Mouse (Mus musculus) hindbrain, embryonic 12.5 days (tissue): Measurements from ENCODE around the gene Sft2d2. TPM values are rescaled to one million over a fixed set of nuclear protein-coding genes. Genes with fewer than 3 reads are reported as not detected.

ENCODE experiments used
- ATAC-seq: fragments of 200-750 bp; cut with Nextera tagmentation; 2 replicates; pipeline ENCODE4 v1.8.0; 2017; ENCODE audit warnings: moderate TSS enrichment; ENCODE audit not compliant: low FRiP score
- H3K27ac ChIP-seq: fragments of 300-500 bp; sonication (generic); 2 replicates; pipeline ENCODE4 v1.5.1; 2016; ENCODE audit warnings: mild to moderate bottlenecking
- H3K27me3 ChIP-seq: fragments of 300-500 bp; sonication (generic); 2 replicates; pipeline ENCODE4 v1.6.1; 2016; ENCODE audit warnings: mild to moderate bottlenecking
- H3K36me3 ChIP-seq: fragments of 300-500 bp; sonication (generic); 2 replicates; pipeline ENCODE4 v1.6.1; 2016; ENCODE audit warnings: mild to moderate bottlenecking
- H3K4me1 ChIP-seq: fragments of 300-500 bp; sonication (generic); 2 replicates; pipeline ENCODE4 v1.6.1; 2016
- H3K4me2 ChIP-seq: fragments of 300-500 bp; sonication (generic); replicated peaks from 2 replicates; pipeline ENCODE4 v1.6.1; 2016; ENCODE audit warnings: mild to moderate bottlenecking
- H3K4me3 ChIP-seq: fragments of 300-500 bp; sonication (generic); 2 replicates; pipeline ENCODE4 v1.5.1; 2016; ENCODE audit warnings: mild to moderate bottlenecking
- H3K9ac ChIP-seq: fragments of 300-500 bp; sonication (generic); 2 replicates; pipeline ENCODE4 v1.6.1; 2016; ENCODE audit warnings: mild to moderate bottlenecking, moderate library complexity
- H3K9me3 ChIP-seq: fragments of 300-500 bp; sonication (generic); replicated peaks from 2 replicates; pipeline ENCODE4 v1.6.1; 2016; ENCODE audit warnings: mild to moderate bottlenecking
- WGBS: fragments of 180-500 bp; shearing (Covaris S2); methylation state at CpG from one replicate; pipeline ENCODE4 v1.1.7; 2016; 5-methylcytosine and 5-hydroxymethylcytosine counted together
- polyA plus RNA-seq: library from polyadenylated mRNA; unstranded; fragments of >200 nt; fragmentation: Nextera tagmentation; extraction: Ambion mirVana; gene quantifications from 2 replicates; pipeline ENCODE4 v1.2.1, GENCODE M21; 2016

The Sft2d2 gene
- polyA plus RNA-seq, 1 experiment from 2014 or later = 14.4 TPM

DNA sequence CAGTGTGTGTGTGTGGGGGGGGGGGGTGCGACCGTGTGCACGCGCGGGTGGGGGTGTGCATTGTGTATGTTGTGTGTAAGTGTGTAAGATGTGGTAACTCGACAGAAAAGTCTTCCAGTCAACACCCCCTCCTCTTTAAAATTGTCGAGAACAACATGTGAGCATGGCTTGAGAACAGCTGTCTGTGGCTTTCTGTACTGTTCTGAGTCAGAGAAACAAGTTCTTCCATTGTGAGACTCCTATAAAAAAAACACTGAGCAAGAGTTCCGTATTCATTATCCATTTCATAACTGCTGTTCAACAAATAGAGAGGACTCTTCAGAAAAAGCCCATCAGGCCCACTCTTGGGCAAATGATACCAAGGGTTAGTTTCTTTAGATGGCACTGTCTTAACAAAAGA lies 6.5 kb upstream of the Sft2d2 start:
- H3K27me3 ChIP-seq = no peaks in the 10 kb centered on the region

DNA sequence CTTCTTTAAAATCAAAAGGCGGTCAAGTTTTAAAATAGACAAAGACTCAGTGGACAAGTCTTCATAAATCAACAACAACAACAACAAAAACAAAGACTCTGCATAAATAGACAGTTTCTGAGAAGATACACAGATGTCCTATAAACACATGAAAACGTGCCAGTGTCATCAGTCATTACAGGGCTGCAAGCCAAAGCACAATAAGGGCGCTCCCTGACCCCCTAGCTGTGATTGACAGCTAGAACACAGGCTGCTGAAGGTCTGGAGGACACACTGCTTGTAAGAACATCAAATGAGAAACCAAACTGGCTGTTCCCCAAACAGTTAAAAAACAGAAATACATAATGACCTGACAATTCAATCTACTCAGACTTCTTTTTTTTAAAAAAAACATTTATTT lies 5.4 kb upstream of the Sft2d2 start:
- Histone ChIP-seq H3K4me2 (no peak overlapping the region), H3K27ac (no peak overlapping the region), H3K4me3 (no peak overlapping the region), H3K36me3 (no peaks in the 10 kb centered on the region), H3K9me3 (no peaks in the 10 kb centered on the region), H3K27me3 (peaks cover 9% of the 10 kb centered on the region; the same call in 1 of the 2 replicates), H3K4me1 (peaks cover 4% of the 10 kb centered on the region), H3K9ac (no peak overlapping the region)
- no peak for ATAC-seq
- WGBS = 75% methylated on average over 3 of the region's 3 CpGs

More for the DNA sequence above, 6.5 kb upstream of the Sft2d2 start:
- no peak overlapping the region for H3K9ac ChIP-seq
- H3K4me3 ChIP-seq = no peak overlapping the region
- no peaks in the 10 kb centered on the region for H3K9me3 ChIP-seq
- no peaks in the 10 kb centered on the region for H3K36me3 ChIP-seq
- no peaks in the 10 kb centered on the region for H3K4me1 ChIP-seq
- no peak for ATAC-seq
- no peak overlapping the region for H3K27ac ChIP-seq
- WGBS = 87% methylated on average over 8 of the region's 8 CpGs
- H3K4me2 ChIP-seq = no peak overlapping the region

DNA sequence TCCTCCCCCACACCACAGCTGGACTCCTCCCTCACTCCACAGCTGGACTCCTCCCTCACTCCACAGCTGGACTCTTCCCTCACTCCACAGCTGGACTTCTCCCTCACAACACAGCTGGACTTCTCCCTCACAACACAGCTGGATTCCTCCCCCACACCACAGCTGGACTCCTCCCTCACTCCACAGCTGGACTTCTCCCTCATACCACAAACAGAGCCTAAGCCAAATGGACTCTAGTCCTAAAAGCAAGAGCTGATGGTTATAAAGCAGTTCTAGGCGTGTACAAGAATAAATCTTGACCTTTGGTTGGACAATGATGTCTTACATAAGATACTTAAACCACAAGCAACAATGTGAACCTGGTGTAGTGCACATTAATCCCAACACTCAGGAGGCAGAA lies 4.7 kb upstream of the Sft2d2 start:
- Histone ChIP-seq H3K9ac (no peak overlapping the region), H3K27ac (no peak overlapping the region), H3K4me2 (no peak overlapping the region), H3K36me3 (no peaks in the 10 kb centered on the region), H3K4me3 (no peak overlapping the region), H3K9me3 (no peaks in the 10 kb centered on the region), H3K27me3 (peaks cover 15% of the 10 kb centered on the region; the same call in 1 of the 2 replicates), H3K4me1 (peaks cover 8% of the 10 kb centered on the region)
- 75% methylated on average over 1 of the region's 1 CpGs for WGBS
- ATAC-seq = no peak

DNA sequence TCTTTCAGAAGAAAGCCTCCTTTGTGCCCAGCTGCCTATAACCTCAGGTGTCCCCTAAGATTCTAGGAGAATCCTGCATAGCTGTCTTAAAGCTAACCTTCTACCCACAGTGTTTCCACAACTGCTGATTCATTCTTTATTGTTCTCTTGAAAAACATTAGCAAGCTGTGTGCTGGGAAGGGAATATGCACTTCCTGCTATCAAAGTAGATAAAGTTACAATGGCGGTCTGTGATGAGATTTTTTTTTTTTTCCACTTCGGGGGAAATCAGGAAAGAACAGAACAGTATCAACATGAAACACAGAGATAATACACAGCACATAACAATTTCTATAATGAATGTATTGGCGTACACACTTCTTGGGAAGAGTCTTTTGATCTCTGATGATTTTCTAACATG lies 3.6 kb upstream of the Sft2d2 start:
- Histone ChIP-seq H3K9ac (no peak overlapping the region), H3K4me1 (peaks cover 13% of the 10 kb centered on the region)
- WGBS = 78% methylated on average over 3 of the region's 3 CpGs

DNA sequence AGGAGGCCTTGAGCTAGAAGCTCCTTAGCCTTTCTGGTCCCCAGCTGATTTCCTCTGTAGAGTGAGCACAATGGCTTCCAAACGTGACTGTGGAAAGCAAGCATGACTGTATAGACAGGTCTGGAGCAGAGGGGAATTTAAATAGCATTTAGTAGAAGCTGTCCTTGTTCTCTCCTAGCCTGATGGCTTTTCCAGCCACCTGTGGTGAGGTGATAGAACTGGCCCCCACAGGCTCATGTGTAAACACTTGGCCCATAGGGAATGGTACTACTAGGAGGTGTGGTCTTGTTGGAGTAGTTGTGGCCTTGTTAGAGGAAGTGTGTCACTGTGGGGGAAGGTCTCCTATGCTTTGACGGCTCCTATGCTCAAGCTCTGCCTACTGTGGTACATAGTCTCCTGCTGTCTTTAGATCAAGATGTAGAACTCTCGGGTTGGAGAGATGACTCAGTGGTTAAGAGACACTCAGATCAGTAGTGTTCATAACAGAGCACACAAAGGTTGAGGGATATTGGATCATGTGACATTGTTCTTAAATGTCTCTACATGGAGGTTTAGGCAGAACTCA lies 1.2 kb upstream of the Sft2d2 start:
- Histone ChIP-seq H3K4me1 (peaks cover 13% of the 10 kb centered on the region), H3K4me2 (no peak overlapping the region), H3K4me3 (no peak overlapping the region), H3K9ac (no peak overlapping the region), H3K27ac (no peak overlapping the region), H3K27me3 (peaks cover 25% of the 10 kb centered on the region; the same call in 1 of the 2 replicates), H3K36me3 (no peaks in the 10 kb centered on the region), H3K9me3 (no peaks in the 10 kb centered on the region)
- WGBS = 71% methylated on average over 3 of the region's 3 CpGs
- ATAC-seq = no peak

More for the DNA sequence above, 3.6 kb upstream of the Sft2d2 start:
- H3K27me3 ChIP-seq = peaks cover 24% of the 10 kb centered on the region; the same call in 1 of the 2 replicates
- H3K27ac ChIP-seq = no peak overlapping the region
- no peak overlapping the region for H3K4me2 ChIP-seq
- ATAC-seq = no peak
- no peaks in the 10 kb centered on the region for H3K9me3 ChIP-seq
- H3K4me3 ChIP-seq = no peak overlapping the region
- no peaks in the 10 kb centered on the region for H3K36me3 ChIP-seq

DNA sequence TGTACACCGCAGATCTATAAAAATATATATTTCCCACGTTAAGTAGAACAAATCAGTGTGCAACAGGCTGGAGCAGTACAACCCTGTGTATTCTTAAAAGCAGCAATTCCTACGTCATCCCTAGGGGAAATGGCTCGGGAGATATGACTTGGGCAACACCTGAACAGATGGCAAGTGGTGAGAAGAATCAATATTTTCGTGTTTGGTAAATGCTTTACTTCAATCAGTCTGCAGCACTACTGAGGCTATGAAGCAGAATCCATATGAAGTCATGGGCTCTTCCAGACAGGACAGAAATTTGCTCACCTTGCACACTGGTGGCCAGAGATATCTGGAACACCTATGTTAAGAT lies 400 bp upstream of the Sft2d2 start:
- Histone ChIP-seq H3K27ac (no peak overlapping the region), H3K9ac (peak overlapping the region; percentile 68), H3K36me3 (no peaks in the 10 kb centered on the region), H3K4me3 (peak overlapping the region; percentile 79), H3K4me2 (peak overlapping the region; percentile 98), H3K9me3 (no peaks in the 10 kb centered on the region), H3K4me1 (peaks cover 13% of the 10 kb centered on the region), H3K27me3 (peaks cover 25% of the 10 kb centered on the region; the same call in 1 of the 2 replicates)
- peak; percentile 51 for ATAC-seq
- 14% methylated on average over 5 of the region's 5 CpGs for WGBS

DNA sequence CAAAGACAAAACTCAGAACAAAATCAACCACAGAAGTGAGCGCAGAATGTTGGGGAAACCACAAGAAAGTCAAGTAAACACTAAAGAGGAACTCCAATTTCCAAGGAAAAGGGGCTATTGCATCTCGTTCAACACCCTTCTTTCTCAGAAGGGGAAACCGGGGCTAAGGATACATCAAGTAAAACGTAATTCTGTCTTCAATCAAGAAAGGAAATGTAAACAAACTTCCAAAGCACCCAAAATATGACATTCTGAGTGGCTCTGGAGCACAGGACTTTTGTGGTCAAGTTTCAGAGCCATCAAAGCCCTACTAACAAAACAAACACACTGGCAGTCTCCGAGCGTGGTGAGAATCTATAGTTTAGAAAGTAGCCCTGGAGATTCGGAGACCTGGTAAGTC lies 812 bp downstream of the Sft2d2 start:
- peak overlapping the region; percentile 68 for H3K9ac ChIP-seq
- H3K9me3 ChIP-seq = no peaks in the 10 kb centered on the region
- peaks cover 25% of the 10 kb centered on the region; the same call in 1 of the 2 replicates for H3K27me3 ChIP-seq
- H3K4me2 ChIP-seq = peak overlapping the region; percentile 98
- no peak overlapping the region; the same call in 1 of the 2 replicates for H3K27ac ChIP-seq
- no peaks in the 10 kb centered on the region for H3K36me3 ChIP-seq
- H3K4me3 ChIP-seq = peak overlapping the region; percentile 79
- peaks cover 13% of the 10 kb centered on the region for H3K4me1 ChIP-seq
- WGBS = 22% methylated on average over 7 of the region's 7 CpGs
- ATAC-seq = no peak

DNA sequence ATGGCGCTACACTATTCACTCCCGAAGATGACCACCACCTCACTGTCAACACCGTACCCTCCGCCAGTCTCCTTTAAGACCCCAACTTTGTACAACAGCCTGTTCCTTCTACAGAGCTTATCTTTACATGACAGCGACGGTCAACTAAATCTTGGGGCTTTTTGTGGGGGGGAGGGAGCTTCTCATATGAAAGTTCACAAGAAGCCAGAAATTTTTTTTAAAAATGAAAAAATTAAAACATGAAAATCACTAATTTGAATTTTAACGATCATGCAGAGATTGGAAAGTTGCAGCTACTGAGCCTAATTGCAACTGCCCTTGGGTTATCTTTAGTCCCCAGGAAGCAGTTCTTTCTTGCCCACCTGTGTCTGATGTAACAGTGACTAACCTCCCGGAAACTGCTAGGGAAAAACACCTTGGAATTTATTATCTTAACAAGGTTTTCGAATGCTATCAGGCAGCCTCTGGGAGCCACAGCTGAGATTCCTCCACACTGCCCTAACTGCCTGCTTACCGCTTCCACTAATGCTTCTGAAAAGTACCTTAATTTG lies 1.4 kb downstream of the Sft2d2 start:
- Histone ChIP-seq H3K4me2 (peak overlapping the region; percentile 98; the same call in 1 of the 2 replicates), H3K9me3 (no peaks in the 10 kb centered on the region), H3K27ac (no peak overlapping the region), H3K36me3 (no peaks in the 10 kb centered on the region), H3K4me1 (peaks cover 13% of the 10 kb centered on the region), H3K27me3 (peaks cover 25% of the 10 kb centered on the region; the same call in 1 of the 2 replicates), H3K4me3 (0 out of 2 replicates have a peak overlapping the region, but pooled peaks have one; percentile 79), H3K9ac (no peak overlapping the region)
- 81% methylated on average over 10 of the region's 10 CpGs for WGBS
- ATAC-seq = no peak

DNA sequence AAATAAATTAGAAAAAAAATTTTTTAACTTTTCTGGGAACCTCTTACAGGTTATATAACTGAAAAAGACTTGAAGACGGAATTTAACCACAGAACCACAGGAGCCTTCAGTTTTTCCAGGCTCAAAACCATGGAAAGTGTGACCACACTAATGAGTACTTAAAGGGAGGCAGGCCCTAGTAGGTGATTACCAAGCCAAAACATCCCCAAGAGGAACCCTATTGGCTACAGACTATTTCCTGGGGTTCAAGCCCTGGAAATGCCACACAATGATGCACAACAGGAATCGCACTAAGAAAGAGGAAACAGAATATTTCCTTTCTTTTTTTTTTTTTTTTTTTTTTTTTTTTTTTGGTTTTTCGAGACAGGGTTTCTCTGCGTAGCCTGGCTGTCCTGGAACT lies 2.1 kb downstream of the Sft2d2 start:
- no peak overlapping the region for H3K9ac ChIP-seq
- no peak overlapping the region for H3K4me2 ChIP-seq
- H3K4me1 ChIP-seq = peaks cover 13% of the 10 kb centered on the region
- H3K9me3 ChIP-seq = no peaks in the 10 kb centered on the region
- H3K4me3 ChIP-seq = no peak overlapping the region
- WGBS = 77% methylated on average over 4 of the region's 4 CpGs
- H3K27me3 ChIP-seq = peaks cover 25% of the 10 kb centered on the region; the same call in 1 of the 2 replicates
- no peaks in the 10 kb centered on the region for H3K36me3 ChIP-seq
- H3K27ac ChIP-seq = no peak overlapping the region; the same call in 1 of the 2 replicates
- no peak for ATAC-seq

DNA sequence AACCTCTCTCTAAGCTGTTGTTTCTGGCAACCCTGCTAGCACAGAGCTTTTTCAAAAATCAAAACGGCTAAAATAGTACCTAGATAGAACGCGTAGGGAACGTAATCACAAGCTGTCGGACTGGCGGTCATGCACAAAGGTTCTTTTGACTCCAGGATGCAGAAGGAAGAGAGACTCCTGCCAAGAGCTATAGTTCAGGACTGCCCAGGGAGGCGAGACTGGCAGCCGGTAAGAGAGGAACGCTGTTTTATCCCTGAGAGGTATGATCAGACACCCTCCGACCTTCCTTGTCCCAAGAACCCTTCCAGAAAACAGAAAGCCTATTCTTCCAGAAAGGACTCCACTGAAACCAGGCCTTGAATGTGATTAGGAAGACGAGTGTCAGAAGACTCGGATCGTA lies 2.6 kb downstream of the Sft2d2 start:
- H3K27me3 ChIP-seq = peaks cover 25% of the 10 kb centered on the region; the same call in 1 of the 2 replicates
- ATAC-seq = no peak
- H3K9me3 ChIP-seq = no peaks in the 10 kb centered on the region
- 58% methylated on average over 13 of the region's 13 CpGs for WGBS
- H3K9ac ChIP-seq = no peak overlapping the region
- no peak overlapping the region for H3K4me2 ChIP-seq
- no peak overlapping the region for H3K4me3 ChIP-seq
- no peaks in the 10 kb centered on the region for H3K36me3 ChIP-seq
- H3K4me1 ChIP-seq = peaks cover 13% of the 10 kb centered on the region
- H3K27ac ChIP-seq = no peak overlapping the region; the same call in 1 of the 2 replicates

DNA sequence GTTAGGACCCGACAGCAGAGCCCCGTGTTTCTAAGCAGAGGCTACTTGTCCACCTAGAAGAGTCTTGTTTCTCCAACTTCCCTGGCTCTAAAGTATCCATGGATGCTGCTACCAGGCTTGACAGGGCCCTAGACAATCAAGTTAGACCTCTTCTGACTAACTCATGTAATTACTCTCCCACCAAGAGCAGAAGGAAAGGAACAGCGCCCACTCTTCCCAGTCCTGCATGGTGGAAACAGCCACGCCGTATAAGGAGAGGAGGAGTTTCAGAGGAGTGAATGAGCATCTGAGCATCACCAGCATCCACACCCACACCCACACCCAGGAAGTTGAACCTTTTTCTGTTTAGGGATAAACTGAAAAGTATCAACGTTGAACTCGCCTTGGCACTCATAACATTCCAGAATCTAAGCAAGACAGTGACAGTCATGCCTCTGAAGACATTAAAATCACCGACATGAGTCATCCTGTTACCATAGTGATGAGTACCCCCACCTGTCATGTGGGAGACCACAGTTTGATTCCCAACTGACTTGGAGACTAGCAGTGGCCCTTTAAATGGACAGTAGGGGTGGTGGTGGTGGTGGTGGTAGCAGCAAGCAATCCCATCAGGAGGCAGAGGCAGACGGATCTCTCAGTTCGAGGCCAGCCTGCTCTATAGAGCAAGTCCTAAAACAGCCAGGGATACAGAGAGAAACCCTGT lies 3.5 kb downstream of the Sft2d2 start:
- Histone ChIP-seq H3K4me3 (no peak overlapping the region), H3K36me3 (no peaks in the 10 kb centered on the region), H3K9ac (no peak overlapping the region), H3K4me1 (peaks cover 13% of the 10 kb centered on the region), H3K27me3 (peaks cover 25% of the 10 kb centered on the region; the same call in 1 of the 2 replicates), H3K27ac (no peak overlapping the region), H3K9me3 (no peaks in the 10 kb centered on the region), H3K4me2 (no peak overlapping the region)
- 91% methylated on average over 10 of the region's 10 CpGs for WGBS
- no peak for ATAC-seq

DNA sequence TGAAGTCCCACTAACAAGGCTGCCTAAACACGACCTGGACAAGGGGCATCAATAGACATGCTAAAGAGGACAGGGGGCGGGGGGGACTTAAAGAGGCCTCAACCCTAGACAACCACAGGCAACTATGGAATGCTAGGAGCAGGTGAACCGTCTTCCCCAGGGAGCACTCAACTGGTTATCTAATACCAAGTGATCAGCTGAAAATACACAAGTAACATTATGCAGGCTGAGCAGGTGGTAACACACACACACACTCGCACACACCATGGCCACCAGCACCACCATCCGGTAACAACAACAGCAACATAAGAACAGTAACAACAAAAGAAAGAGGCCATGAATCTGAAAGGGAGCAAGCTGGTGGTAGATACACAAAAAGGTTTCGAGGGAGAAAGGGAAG lies 4.2 kb downstream of the Sft2d2 start:
- 72% methylated on average over 6 of the region's 6 CpGs for WGBS
- no peak overlapping the region for H3K4me2 ChIP-seq
- peaks cover 20% of the 10 kb centered on the region; the same call in 1 of the 2 replicates for H3K27me3 ChIP-seq
- H3K36me3 ChIP-seq = no peaks in the 10 kb centered on the region
- no peaks in the 10 kb centered on the region for H3K9me3 ChIP-seq
- ATAC-seq = no peak
- H3K4me1 ChIP-seq = peaks cover 13% of the 10 kb centered on the region
- H3K4me3 ChIP-seq = no peak overlapping the region
- no peak overlapping the region for H3K9ac ChIP-seq
- H3K27ac ChIP-seq = no peak overlapping the region
